Mouse (Mus musculus) midbrain, embryonic 11.5 days (tissue): ENCODE results near the gene Shc4. TPM values are rescaled to one million over a fixed set of nuclear protein-coding genes. Genes with fewer than 3 reads are reported as not detected.

Experiments
- ATAC-seq: fragments of 200-750 bp; cut with Nextera tagmentation; 2 replicates; pipeline ENCODE4 v1.8.0; 2017; ENCODE audit warnings: moderate TSS enrichment, moderate library complexity; ENCODE audit not compliant: low FRiP score
- DNase-seq: peaks from one replicate; pipeline ENCODE4 v3.0.0; 2015; ENCODE audit warnings: low spot score; ENCODE audit errors: missing footprints
- H3K27ac ChIP-seq: fragments of 300-500 bp; sonication (generic); 2 replicates; pipeline ENCODE4 v1.5.1; 2014; ENCODE audit warnings: low read depth, low read length
- H3K27me3 ChIP-seq: fragments of 300-500 bp; sonication (generic); 2 replicates; pipeline ENCODE4 v1.6.1; 2014; ENCODE audit warnings: mild to moderate bottlenecking, low read length, moderate library complexity, mixed read lengths; ENCODE audit not compliant: control insufficient read depth, insufficient read depth
- H3K36me3 ChIP-seq: fragments of 300-500 bp; sonication (generic); 2 replicates; pipeline ENCODE4 v1.6.1; 2014; ENCODE audit warnings: mild to moderate bottlenecking, low read length, moderate library complexity, mixed read lengths; ENCODE audit not compliant: control insufficient read depth, insufficient read depth
- H3K4me1 ChIP-seq: fragments of 300-500 bp; sonication (generic); 2 replicates; pipeline ENCODE4 v1.6.1; 2014; ENCODE audit warnings: low read length; ENCODE audit not compliant: control insufficient read depth, insufficient read depth
- H3K4me2 ChIP-seq: fragments of 300-500 bp; sonication (generic); 2 replicates; pipeline ENCODE4 v1.6.1; 2014; ENCODE audit warnings: mild to moderate bottlenecking, moderate library complexity
- H3K4me3 ChIP-seq: fragments of 300-500 bp; sonication (generic); 2 replicates; pipeline ENCODE4 v1.5.1; 2014; ENCODE audit warnings: low read depth, low read length
- H3K9ac ChIP-seq: fragments of 300-500 bp; sonication (generic); 2 replicates; pipeline ENCODE4 v1.6.1; 2014; ENCODE audit warnings: low read length
- H3K9me3 ChIP-seq: fragments of 300-500 bp; sonication (generic); 2 replicates; pipeline ENCODE4 v1.6.1; 2016; ENCODE audit warnings: low read length; ENCODE audit not compliant: control insufficient read depth
- WGBS: fragments of 180-500 bp; shearing (Covaris S2); extraction: QIAGEN DNeasy Blood & Tissue Kit; methylation state at CpG from one replicate; pipeline ENCODE4 v1.1.7; 2014; 5-methylcytosine and 5-hydroxymethylcytosine counted together
- polyA plus RNA-seq: library from polyadenylated mRNA; unstranded; fragments of >200 nt; fragmentation: Nextera tagmentation; extraction: Ambion mirVana; gene quantifications from 2 replicates; pipeline ENCODE4 v1.2.1, GENCODE M21; 2014

Gene Shc4
- polyA plus RNA-seq, 1 experiment from 2014 or later = 0.82 TPM

DNA sequence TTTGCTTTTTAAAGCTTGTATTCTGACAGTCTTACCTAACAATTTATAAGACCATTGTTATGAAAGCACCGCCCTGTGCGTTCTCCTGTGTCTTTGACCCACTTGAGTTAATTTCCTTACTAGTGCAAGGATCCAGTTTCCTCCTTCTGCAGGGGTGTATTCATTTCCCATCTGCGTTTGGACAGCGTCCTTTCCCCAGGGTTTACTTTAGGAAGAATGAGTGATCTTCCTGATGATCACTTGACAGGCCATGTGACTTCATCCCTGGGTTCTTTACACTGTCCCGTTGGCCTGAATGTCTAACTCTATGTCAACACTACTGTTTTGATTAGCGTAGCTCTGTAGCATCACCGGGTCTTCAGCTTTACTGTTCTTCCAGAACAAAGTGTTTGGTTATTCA, 86.6 kb downstream of the Shc4 start:
- ATAC-seq = no peak
- Histone ChIP-seq H3K27ac (no peak overlapping the region), H3K9ac (no peak overlapping the region), H3K4me1 (no peaks in the 10 kb centered on the region), H3K9me3 (no peaks in the 10 kb centered on the region), H3K36me3 (no peaks in the 10 kb centered on the region), H3K27me3 (no peaks in the 10 kb centered on the region), H3K4me2 (no peak overlapping the region), H3K4me3 (no peak overlapping the region)
- DNase-seq = peak; percentile 77
- 86% methylated on average over 7 of the region's 7 CpGs for WGBS

GRCm38 (mm10) chr2:125630010-125630409, 93.9 kb downstream of the Shc4 start:
- Histone ChIP-seq H3K4me3 (no peak overlapping the region), H3K27me3 (no peaks in the 10 kb centered on the region), H3K4me2 (no peak overlapping the region), H3K27ac (no peak overlapping the region), H3K36me3 (no peaks in the 10 kb centered on the region), H3K4me1 (peaks cover 2% of the 10 kb centered on the region; the same call in 1 of the 2 replicates), H3K9me3 (no peaks in the 10 kb centered on the region), H3K9ac (no peak overlapping the region)
- DNase-seq = no peak
- no peak for ATAC-seq
- 98% methylated on average over 2 of the region's 2 CpGs for WGBS

DNA sequence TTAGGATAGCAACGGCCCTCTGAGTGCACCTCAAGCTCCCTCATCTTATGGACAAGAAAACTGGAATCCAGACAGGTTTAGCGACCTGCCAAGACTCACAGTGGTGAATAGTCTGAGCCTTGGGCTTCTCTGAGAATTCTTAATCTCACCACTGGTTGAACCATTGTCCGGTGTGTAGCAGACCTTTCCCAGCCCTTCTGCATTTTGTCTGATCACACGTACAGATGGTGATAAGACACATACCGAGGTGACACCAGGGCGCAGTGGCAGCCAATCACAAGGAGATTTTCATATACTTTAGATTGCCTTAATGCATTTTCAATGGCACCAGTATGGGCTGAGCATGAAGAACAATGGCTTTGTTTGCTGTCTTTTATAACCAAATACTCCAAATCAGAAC, 95.5 kb downstream of the Shc4 start:
- H3K4me1 ChIP-seq = peaks cover 12% of the 10 kb centered on the region
- WGBS = 90% methylated on average over 6 of the region's 6 CpGs
- no peaks in the 10 kb centered on the region for H3K9me3 ChIP-seq
- DNase-seq = no peak
- no peaks in the 10 kb centered on the region for H3K27me3 ChIP-seq
- H3K36me3 ChIP-seq = no peaks in the 10 kb centered on the region
- H3K4me3 ChIP-seq = no peak overlapping the region
- H3K4me2 ChIP-seq = no peak overlapping the region
- no peak overlapping the region for H3K9ac ChIP-seq
- ATAC-seq = no peak
- H3K27ac ChIP-seq = no peak overlapping the region

DNA sequence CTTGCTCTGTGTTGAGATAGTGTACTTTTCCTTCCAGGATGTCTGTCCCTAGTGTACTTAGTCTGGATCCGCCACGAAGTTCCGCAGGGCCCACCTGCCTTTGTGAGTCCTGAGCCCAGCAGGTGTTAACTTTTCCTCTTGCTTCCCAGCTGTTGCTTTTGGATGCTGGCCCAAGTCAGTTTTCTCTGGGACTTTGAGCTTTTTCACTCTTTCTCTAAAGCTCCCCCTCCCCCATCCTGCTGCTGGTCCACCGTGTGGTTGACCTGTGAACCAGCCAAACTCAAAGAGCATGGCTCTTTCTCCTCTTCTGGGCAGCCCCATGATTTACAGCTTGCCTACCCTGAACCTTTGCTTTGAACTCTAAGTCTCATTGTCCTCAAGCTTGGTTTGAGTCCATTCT, 97.4 kb downstream of the Shc4 start:
- Histone ChIP-seq H3K4me2 (no peak overlapping the region), H3K9ac (no peak overlapping the region), H3K4me1 (peaks cover 16% of the 10 kb centered on the region), H3K4me3 (no peak overlapping the region), H3K27ac (no peak overlapping the region), H3K9me3 (no peaks in the 10 kb centered on the region), H3K27me3 (no peaks in the 10 kb centered on the region), H3K36me3 (no peaks in the 10 kb centered on the region)
- ATAC-seq (no peak), DNase-seq (no peak)
- WGBS = 85% methylated on average over 4 of the region's 4 CpGs

GRCm38 (mm10) chr2:125624837-125625351, 99.1 kb downstream of the Shc4 start, which contains the start of gene Cep152:
Gene Cep152 (minus strand): TSS chr2:125625113.
- peak within 1 kb of the TSS; percentile 57 for H3K4me2 ChIP-seq
- WGBS = under 1% methylated on average over 50 of the region's 50 CpGs
- no peak within 1 kb of the TSS; the same call in 1 of the 2 replicates for H3K27ac ChIP-seq
- H3K4me1 ChIP-seq = peaks cover 16% of the 10 kb centered on the region
- ATAC-seq (peak; percentile 99), DNase-seq (peak; percentile 99)
- no peaks in the 10 kb centered on the region for H3K9me3 ChIP-seq
- H3K36me3 ChIP-seq = no peaks in the 10 kb centered on the region
- H3K9ac ChIP-seq = peak within 1 kb of the TSS; percentile 80
- no peaks in the 10 kb centered on the region for H3K27me3 ChIP-seq
- peak within 1 kb of the TSS; percentile 78 for H3K4me3 ChIP-seq

- DNase-seq (peak; percentile 88), ATAC-seq (no peak)
- peaks cover 3% of the 10 kb centered on the region; the same call in 1 of the 2 replicates for H3K36me3 ChIP-seq
- H3K27ac ChIP-seq = no peak overlapping the region
- H3K4me1 ChIP-seq = peaks cover 16% of the 10 kb centered on the region
- no peaks in the 10 kb centered on the region for H3K27me3 ChIP-seq
- H3K4me3 ChIP-seq = peak overlapping the region; percentile 78
- peak overlapping the region; percentile 57 for H3K4me2 ChIP-seq
- H3K9me3 ChIP-seq = no peaks in the 10 kb centered on the region
- 20% methylated on average over 9 of the region's 9 CpGs for WGBS
- H3K9ac ChIP-seq = peak overlapping the region; percentile 80
Measured at GRCm38 (mm10) chr2:125624127-125624685, 99.7 kb downstream of the Shc4 start.

DNA sequence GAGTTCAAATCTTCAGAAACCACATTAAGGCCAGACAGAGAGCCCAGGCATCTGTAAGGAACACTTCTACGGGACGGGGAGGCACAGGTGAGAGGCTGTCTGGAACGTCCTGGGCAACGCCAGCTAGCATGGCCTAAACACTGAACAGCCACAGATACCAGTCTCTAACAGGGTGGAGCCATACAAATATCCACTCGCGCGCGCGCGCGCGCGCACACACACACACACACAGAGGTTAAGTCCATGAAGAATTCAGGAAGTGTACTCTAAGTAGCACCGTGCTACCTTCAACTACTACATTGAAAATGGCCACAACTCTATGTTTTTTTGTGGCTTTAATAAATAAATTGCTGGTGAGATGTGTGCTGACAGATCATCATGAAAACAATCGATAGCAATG, 100.7 kb downstream of the Shc4 start:
- H3K9me3 ChIP-seq = no peaks in the 10 kb centered on the region
- H3K9ac ChIP-seq = no peak overlapping the region
- 0 out of 2 replicates have a peak overlapping the region, but pooled peaks have one; percentile 57 for H3K4me2 ChIP-seq
- WGBS = 97% methylated on average over 15 of the region's 15 CpGs
- ATAC-seq = no peak
- H3K27ac ChIP-seq = no peak overlapping the region
- no peak overlapping the region for H3K4me3 ChIP-seq
- peaks cover 16% of the 10 kb centered on the region for H3K4me1 ChIP-seq
- no peaks in the 10 kb centered on the region for H3K27me3 ChIP-seq
- no peak for DNase-seq
- H3K36me3 ChIP-seq = peaks cover 9% of the 10 kb centered on the region; the same call in 1 of the 2 replicates

GRCm38 (mm10) chr2:125620213-125620907, 103.6 kb downstream of the Shc4 start:
- Histone ChIP-seq H3K4me3 (no peak overlapping the region), H3K9me3 (no peaks in the 10 kb centered on the region), H3K9ac (no peak overlapping the region), H3K4me2 (no peak overlapping the region), H3K36me3 (peaks cover 12% of the 10 kb centered on the region; the same call in 1 of the 2 replicates), H3K4me1 (peaks cover 14% of the 10 kb centered on the region), H3K27ac (no peak overlapping the region), H3K27me3 (no peaks in the 10 kb centered on the region)
- WGBS = 53% methylated on average over 25 of the region's 25 CpGs
- DNase-seq = peak; percentile 81
- ATAC-seq = no peak

GRCm38 (mm10) chr2:125615858-125616424, 108.0 kb downstream of the Shc4 start:
- Histone ChIP-seq H3K27ac (no peak overlapping the region), H3K27me3 (no peaks in the 10 kb centered on the region), H3K9ac (no peak overlapping the region), H3K4me1 (no peaks in the 10 kb centered on the region), H3K36me3 (peaks cover 19% of the 10 kb centered on the region; the same call in 1 of the 2 replicates), H3K4me2 (no peak overlapping the region), H3K4me3 (no peak overlapping the region), H3K9me3 (no peaks in the 10 kb centered on the region)
- WGBS = 92% methylated on average over 8 of the region's 8 CpGs
- ATAC-seq (no peak), DNase-seq (no peak)
